Mouse (Mus musculus) C2C12 (cell line): ENCODE measurements around the gene Rgs5.

Source experiments
- CEBPB ChIP-seq: IDR thresholded peaks from one replicate; pipeline ENCODE4 v1.6.1; 2011; ENCODE audit warnings: low read depth, mild to moderate bottlenecking, control low read depth, moderate library complexity
- CTCF ChIP-seq: IDR thresholded peaks from one replicate; pipeline ENCODE4 v1.5.1; 2011; ENCODE audit not compliant: control insufficient read depth, insufficient read depth, insufficient read length
- MAX ChIP-seq: IDR thresholded peaks from one replicate; pipeline ENCODE4 v1.6.1; 2011; ENCODE audit warnings: mild to moderate bottlenecking, control low read depth
- MYOG ChIP-seq: IDR thresholded peaks from one replicate; pipeline ENCODE4 v1.6.1; 2011; ENCODE audit not compliant: control insufficient read depth, insufficient read length; ENCODE audit errors: extremely low read depth
- USF1 ChIP-seq: IDR thresholded peaks from one replicate; pipeline ENCODE4 v1.6.1; 2011; ENCODE audit warnings: low read depth, mild to moderate bottlenecking, control low read depth, moderate library complexity

- TF ChIP-seq CTCF: no peak
- TF ChIP-seq MAX: no peak
- TF ChIP-seq CEBPB: no peak
- no peak for TF ChIP-seq USF1
- TF ChIP-seq MYOG: no peak
Observed at GRCm38 (mm10) chr1:169637251-169637750, 18.0 kb upstream of the Rgs5 start.
